Mouse (Mus musculus) lung, postnatal 14 days (tissue): ENCODE measurements around the gene Aen.

ENCODE experiments used
- DNase-seq: peaks from one replicate; pipeline ENCODE4 v3.0.0; 2021

The Aen gene

GRCm38 (mm10) chr7:78895653-78896333, at the start of gene Aen:
Gene Aen, plus strand, starts transcription at chr7:78895854.
- DNase-seq, result peak; percentile 99

GRCm38 (mm10) chr7:78846066-78846716, 49.5 kb upstream of the Aen start:
- no peak for DNase-seq

GRCm38 (mm10) chr7:78846737-78847434, 48.8 kb upstream of the Aen start, which contains the start of gene Det1:
Gene Det1, minus strand, starts transcription at chr7:78847263.
- DNase-seq, result peak; percentile 92

DNA sequence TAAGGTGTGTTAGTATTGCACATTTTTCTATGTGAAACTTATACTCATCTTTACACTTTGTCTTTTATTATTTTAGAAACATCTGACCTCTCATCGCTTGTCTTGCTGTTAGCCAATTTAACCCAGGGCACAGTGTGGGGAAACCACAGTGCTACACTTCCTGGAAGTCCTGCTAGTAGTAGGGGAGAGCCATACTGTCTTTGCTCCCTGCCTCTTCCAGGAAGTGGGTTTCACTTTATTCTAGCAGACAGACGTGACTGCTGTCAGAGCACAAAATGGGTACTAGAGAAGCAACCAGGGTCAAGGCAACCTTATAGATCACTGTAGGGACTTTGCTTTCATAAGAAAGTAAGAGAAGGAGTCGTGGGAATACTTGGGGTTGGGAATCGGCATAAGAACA, 41.6 kb upstream of the Aen start:
- DNase-seq, result no peak

DNA sequence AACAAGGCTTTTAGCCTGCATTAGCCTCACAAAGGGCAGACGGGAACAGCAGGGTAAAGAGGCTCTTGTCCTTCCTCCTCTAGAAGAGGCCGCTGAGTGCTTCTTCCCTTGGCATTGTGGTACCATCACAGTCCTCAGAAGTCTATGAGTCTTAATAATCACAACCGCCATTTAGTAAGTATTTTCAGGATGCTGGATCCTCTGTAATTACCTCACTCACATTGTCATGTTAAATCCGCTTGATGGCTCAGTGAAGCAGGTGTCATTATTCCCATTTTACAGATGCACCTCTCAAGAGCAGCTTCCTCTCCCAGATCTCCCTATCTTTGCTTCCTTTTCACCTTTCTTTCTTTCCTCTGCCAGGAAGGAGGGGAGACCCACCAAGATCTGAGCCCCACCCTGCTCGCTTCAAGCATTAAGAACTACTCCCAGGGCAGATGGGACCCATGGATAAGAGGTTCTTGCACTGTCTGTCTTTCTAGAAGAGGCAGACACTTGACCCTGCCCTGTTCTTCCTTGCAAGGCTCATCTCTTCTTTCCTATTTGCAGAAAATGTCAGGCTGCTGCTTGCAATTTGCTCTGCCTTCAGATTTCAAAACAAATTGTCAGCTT, 40.5 kb upstream of the Aen start:
- no peak for DNase-seq

DNA sequence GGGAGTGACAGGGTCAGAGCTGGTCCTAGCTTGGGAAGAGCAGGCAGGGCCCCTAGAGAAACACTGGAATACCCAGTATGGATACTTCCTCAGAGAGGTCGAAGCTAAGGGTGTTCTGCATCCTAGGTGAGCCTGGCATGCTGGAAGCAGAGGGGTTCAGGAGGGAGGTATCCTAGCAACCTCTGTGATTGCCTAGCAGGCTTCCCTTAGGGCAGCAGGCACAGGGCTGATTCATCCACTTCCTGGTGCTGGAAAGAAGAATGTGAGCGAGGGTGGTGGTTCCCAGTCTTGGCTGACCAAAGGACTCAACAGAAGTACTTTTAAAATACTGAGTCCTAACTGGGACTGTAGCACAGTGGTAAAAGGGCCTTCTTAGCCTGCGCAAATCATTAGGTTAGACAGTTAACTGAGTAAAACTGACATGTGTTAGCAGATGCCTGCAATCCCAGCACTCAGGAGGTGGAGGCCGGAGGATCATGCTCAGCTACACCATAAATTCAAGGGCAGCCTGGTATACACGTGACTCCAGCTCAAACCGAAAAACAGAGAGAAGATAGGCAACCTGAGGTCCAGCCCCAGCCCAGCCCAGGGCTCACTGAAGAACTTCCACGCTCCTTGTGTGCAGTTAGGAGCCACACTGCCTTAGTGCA, 31.7 kb upstream of the Aen start:
- no peak for DNase-seq

- no peak for DNase-seq
Observed at GRCm38 (mm10) chr7:78864446-78864802, 31.2 kb upstream of the Aen start.

GRCm38 (mm10) chr7:78865212-78865949, 30.3 kb upstream of the Aen start:
- DNase-seq, result no peak

- DNase-seq, result no peak
Observed at GRCm38 (mm10) chr7:78868731-78869130, 26.9 kb upstream of the Aen start.

DNA sequence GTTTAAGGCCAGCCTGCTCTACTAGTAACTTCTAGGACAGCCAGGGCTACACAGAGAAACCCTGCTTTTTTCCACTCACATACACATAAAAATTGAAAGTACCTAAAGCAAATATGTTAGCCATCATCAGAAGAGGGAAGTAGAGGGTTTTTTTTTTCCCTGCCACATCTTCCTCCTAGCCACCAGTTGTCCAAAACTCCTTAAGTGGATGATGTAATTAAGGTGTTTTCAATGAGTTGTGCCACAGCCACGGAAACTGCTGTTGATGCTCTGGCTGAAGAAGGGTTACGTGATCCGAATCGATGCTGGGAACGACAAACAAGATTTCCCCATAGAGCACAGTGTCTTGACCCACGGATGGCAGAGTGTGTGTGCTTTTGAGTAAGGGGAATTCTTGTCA, 23.3 kb upstream of the Aen start:
- no peak for DNase-seq

DNA sequence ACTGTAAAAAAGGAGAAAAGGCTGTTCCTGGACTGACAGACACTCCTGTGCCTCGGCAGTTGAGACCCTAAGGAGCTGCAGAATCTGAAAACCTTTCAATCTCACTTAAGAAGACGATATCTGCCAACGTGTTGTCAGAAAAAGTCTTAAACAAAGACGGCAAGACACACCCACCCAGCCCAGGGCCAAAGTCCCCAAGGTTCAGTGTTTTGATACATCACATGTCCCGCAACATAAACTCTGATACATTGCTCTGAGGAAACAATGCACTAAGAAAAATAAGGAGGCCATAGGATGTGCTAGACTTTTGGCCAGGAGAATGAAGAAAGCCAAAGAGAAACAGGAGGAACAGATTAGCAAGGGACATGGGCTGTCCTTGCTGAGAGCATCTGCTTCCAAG, 22.8 kb upstream of the Aen start:
- DNase-seq, result no peak

DNA sequence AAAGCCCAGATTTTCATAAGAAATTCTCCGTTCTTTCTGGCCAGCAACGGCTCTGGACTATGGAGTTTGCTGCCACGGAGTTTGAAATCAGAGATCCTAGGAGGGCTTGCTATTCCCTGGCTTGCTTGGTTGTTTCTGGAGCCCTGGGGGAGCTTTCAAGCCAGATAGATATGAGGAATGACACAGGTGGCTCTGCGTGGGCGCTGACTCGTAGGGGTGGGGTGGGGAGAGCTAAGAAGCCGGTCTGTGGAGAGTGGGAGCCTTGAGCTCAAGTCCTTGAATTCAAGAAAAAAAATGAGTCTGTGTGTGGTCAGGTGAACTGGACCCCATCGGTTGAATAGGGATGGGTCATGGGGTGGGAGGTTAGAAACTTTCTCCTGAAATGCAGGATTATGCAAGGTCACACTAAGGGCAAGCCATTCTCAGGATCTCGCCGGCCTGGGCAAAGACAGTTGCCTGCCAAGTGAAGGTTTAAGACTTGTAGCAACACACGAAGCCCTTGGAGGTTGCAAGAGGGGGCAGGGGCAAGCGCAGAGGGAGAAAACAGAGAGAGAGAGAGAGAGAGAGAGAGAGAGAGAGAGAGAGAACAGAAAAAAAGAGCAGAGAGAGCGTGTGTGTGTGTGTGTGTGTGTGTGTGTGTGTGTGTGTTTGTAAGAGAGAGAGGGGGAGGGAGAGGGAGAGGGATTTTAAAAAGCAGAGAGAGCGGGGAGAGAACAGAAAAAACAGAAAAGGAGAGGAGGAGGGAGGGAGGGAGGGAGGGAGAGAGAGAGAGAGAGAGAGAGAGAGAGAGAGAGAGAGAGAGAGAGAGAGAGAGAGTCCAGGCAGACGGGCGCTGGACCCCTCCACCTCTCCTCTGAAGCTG, 13.8 kb upstream of the Aen start:
- no peak for DNase-seq

DNA sequence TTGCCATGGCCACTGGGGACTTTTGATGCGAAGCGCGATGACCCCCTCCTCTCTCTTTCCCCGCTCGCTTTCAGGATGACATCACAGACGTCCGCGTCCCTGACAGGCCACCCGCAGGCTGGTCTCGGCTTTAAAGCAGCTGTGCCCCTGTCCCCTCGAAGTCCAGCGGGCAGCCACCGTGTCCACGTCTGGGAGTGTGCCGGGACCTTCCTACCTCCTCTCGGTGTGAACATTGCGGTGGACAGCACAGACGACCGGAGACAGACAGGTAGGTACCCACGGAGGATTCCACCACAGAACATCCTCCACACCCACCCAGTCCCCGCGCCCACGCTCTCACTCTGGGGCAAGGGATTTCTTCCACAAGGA, 13.2 kb upstream of the Aen start:
- no peak for DNase-seq

DNA sequence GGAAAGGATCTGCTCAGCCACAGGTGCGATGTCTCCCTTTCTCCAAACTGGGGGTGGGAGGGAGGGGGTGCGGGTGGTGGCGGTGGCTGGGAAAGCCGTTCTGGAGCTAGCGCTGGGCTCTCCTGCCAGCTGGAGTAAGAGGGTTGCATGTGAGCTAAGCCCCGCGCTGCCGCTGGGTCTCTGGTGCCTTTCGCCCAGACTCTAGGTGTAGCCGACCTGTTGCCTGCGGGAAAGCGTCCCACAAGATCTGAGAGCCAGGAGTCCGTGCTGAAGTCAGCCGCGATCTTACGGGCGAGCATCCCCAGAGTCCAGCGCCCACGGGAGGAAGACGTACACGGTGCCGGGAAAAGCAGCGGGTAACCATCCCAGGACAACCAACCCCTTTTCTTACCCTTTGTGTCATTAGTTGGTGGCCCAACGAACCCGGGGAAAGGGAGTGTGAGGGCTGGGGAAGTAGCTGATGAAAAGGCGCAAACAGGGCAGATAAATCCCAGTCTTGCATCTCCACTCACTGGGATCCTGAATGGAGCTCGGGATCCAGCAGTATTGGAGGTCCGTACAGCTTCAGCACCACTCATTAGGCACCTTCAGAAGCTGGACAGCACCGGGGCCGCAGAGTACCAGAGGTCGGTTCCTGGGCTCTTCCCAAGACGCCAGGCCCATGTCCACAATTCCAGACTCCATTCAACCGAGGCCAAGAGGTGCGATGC, 12.5 kb upstream of the Aen start:
- DNase-seq, result no peak

GRCm38 (mm10) chr7:78883726-78884060, 12.0 kb upstream of the Aen start:
- DNase-seq, result no peak

- no peak for DNase-seq
Observed at GRCm38 (mm10) chr7:78884139-78884538, 11.5 kb upstream of the Aen start.

GRCm38 (mm10) chr7:78885404-78885803, 10.2 kb upstream of the Aen start:
- no peak for DNase-seq

- DNase-seq, result no peak
Observed at GRCm38 (mm10) chr7:78886496-78886895, 9.2 kb upstream of the Aen start.

- DNase-seq, result no peak
Observed at GRCm38 (mm10) chr7:78887431-78887842, 8.2 kb upstream of the Aen start.

GRCm38 (mm10) chr7:78890641-78891040, 5.0 kb upstream of the Aen start:
- DNase-seq, result peak; percentile 92

GRCm38 (mm10) chr7:78893917-78894316, 1.7 kb upstream of the Aen start:
- DNase-seq, result no peak
